Mouse (Mus musculus) MEL (cell line): ENCODE measurements at regions not wholly inside any gene's neighbourhood (a gene's known extent, or its start where the extent isn't known, plus 50 kb on each side); places are given as distances from the start of the nearest gene placed in this dataset.

Experiments used
- CTCF ChIP-seq, 3 experiments: IDR thresholded peaks in 2 of 3; conservative IDR thresholded peaks in 1 of 3; 2 replicates each; pipeline ENCODE4 v1.5.1; 2011 to 2012; ENCODE audit warnings: low read length in 3 of 3, low read depth in 2 of 3, mild to moderate bottlenecking in 2 of 3, improper control_type of control experiment in 1 of 3, inconsistent platforms in 1 of 3, mixed read lengths in 1 of 3, moderate library complexity in 1 of 3; ENCODE audit not compliant: control insufficient read depth in 1 of 3, insufficient read depth in 1 of 3, poor library complexity in 1 of 3, severe bottlenecking in 1 of 3
- E2F4 ChIP-seq: IDR thresholded peaks from 2 replicates; pipeline ENCODE4 v1.6.1; 2011; ENCODE audit warnings: low read depth, low read length, improper control_type of control experiment, borderline replicate concordance
- EP300 ChIP-seq, 2 experiments: IDR thresholded peaks; 2 replicates each; pipeline ENCODE4 v1.6.1; 2011; ENCODE audit warnings: improper control_type of control experiment in 2 of 2, low read length in 2 of 2, low read depth in 1 of 2, mild to moderate bottlenecking in 1 of 2
- GABPA ChIP-seq: IDR thresholded peaks from 2 replicates; pipeline ENCODE4 v1.6.1; 2012; ENCODE audit warnings: low read depth, mild to moderate bottlenecking, inconsistent platforms, low read length, improper control_type of control experiment, moderate library complexity
- GATA1 ChIP-seq: IDR thresholded peaks from 2 replicates; pipeline ENCODE4 v1.6.1; 2011; ENCODE audit warnings: low read depth, low read length, improper control_type of control experiment

DNA sequence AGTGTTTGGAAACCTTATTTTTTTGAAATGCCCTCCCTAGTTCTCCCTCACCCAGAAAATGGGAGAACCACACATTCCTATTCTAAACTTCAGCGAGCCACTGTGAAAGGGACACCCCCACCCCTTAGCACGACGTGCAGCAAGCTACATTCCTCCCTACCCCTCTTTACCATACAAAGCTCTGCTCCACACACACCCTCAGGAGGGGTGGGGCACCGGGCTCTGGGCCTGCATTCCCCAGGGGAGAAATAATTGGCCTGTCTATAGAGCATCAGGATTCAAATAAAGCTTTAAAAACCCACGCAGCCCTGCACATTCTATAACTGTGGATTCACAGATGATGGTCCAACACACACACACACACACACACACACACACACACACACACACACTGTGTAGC lies 163.6 kb downstream of the H2al1j start:
- TF ChIP-seq EP300 (IDR thresholded peaks at IDR 0.05; ENCODE audit: low read depth in 1 of 2, low read length in 2 of 2) (no peak), GATA1 (no peak), CTCF (IDR thresholded peaks at IDR 0.05 in 2 of 3, conservative IDR thresholded peaks at IDR 0.05 in 1 of 3; ENCODE audit: control insufficient read depth in 1 of 3, insufficient read depth in 1 of 3, low read depth in 2 of 3, low read length in 3 of 3, poor library complexity in 1 of 3, severe bottlenecking in 1 of 3) (no peak), GABPA (no peak), E2F4 (no peak)
